Mouse (Mus musculus): ENCODE results near the gene Fam110a. TPM values are rescaled to one million over a fixed set of nuclear protein-coding genes. Genes with fewer than 3 reads are reported as not detected.

Gene Fam110a
- 87.1 and 87.5 TPM in 2 replicates for polyA plus RNA-seq (2014; fragmentation: Nextera tagmentation; extraction: Ambion mirVana)

DNA sequence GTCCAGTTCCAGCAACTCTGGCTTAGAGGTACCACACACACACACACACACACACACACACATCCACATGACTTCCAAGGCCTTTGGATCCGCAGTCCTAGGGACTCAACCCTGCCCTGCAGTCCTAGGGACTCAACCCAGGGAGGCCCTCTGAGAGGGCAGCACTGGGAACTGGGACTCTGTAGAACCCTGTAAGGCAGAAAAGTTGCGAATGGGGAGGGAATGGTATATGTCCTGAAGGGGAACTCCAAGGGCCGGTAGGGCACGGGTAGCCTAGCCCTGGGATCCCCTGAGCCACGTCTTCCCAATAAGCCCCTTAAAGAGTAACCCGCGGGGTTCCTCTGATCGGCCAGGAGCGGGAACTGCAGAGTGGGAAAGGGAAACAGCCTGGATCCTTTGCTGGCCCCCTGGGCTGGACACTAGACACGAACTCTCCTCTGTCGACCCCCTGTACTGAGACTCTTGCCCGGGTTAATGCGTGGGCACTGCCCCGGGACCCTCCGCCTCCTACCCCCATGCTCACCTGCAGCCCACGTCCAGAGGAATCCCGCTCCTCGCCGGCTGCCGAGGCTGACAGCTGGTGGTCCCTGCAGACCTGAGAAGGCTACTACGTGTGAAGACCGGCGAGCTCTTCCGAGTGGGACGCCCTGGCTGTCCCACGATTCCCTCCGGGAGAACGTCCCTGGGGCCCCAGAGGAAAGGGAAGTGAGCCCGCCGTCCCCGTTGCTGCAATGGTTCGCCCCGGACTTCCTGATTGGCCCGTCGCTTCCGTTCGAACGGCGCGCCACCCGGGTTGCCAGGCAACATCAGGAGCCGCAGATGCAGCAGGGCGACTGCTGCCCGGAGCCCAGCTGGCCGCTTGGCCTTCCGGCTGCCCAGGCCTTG is at the start of gene Fam110a:
Fam110a (minus strand) TSS at position 750 of the 885 bp plus-strand sequence.
- under 1% methylated on average over 46 of the region's 46 CpGs for WGBS
- Histone ChIP-seq H3K4me1 (replicated peaks; ENCODE audit: control insufficient read depth, insufficient read depth, low read length) (peaks cover 5% of the 10 kb centered on the region; the same call in 1 of the 2 replicates), H3K27ac (ENCODE audit: low read depth, low read length) (peak within 1 kb of the TSS; percentile 70), H3K9me3 (ENCODE audit: control insufficient read depth, low read length) (no peaks in the 10 kb centered on the region), H3K4me3 (ENCODE audit: low read depth, low read length) (peak within 1 kb of the TSS; percentile 92), H3K36me3 (ENCODE audit: control insufficient read depth, insufficient read depth, low read length) (no peaks in the 10 kb centered on the region), H3K4me2 (replicated peaks; ENCODE audit: low read depth, low read length) (peak within 1 kb of the TSS; percentile 71), H3K9ac (ENCODE audit: low read depth, low read length) (peak within 1 kb of the TSS; percentile 84), H3K27me3 (ENCODE audit: control insufficient read depth, insufficient read depth, low read length) (no peaks in the 10 kb centered on the region)
- DNase-seq (ENCODE audit: low spot score) (peak; percentile 94), ATAC-seq (ENCODE audit: low FRiP score) (peak; percentile 91)

DNA sequence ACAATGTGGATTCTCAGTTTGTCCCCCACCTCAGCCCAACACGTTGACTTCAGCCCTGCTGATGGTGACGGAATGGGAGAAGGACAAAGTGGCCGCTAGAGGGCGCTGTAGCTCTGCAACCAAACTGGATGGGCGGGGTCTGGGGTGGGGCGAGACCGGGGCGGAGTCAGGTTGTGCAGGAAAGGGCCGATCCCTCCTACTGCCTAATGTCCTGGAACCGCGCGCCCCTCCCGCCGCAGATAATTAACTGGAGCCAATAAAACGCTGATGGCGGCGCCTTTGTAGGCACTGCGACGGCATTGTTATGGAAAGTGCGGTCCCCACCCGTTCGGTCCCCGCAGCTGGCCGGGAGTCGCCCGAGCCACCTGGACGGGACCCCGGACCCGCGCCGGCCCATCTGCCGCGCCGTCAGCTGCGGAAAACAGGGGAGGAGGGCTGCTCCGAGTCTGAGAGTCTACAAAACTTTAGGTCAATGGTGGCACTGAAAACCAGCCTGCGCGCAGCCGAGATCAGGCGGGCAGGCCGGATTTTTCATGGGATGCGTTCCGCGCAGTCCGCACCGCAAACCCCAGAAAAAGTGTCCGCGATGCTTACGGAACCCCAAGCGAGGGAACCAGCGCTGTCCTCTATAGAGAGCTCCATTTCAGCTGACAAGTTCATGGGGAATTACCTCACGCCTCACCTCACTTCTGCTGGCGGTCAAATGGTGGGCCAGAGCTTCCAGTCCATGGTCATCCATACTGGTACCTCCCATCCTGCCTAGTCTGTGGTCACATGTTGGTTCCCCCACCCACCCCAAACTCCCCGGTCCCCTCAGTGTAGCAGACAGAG is 49.4 kb upstream of the Fam110a start:
- peak; percentile 92 for ATAC-seq (ENCODE audit: low FRiP score)
- peak overlapping the region; percentile 80 for H3K4me2 ChIP-seq (replicated peaks; ENCODE audit: low read depth, low read length)
- H3K9ac ChIP-seq (ENCODE audit: low read depth, low read length) = peak overlapping the region; percentile 65
- peak overlapping the region; percentile 91 for H3K27ac ChIP-seq (ENCODE audit: low read depth, low read length)
- H3K27me3 ChIP-seq (ENCODE audit: control insufficient read depth, insufficient read depth, low read length) = 0 out of 2 replicates have a peak, but pooled peaks cover 2% of the 10 kb centered on the region
- peaks cover 2% of the 10 kb centered on the region for H3K4me1 ChIP-seq (replicated peaks; ENCODE audit: control insufficient read depth, insufficient read depth, low read length)
- DNase-seq (ENCODE audit: low spot score) = peak; percentile 99
- H3K4me3 ChIP-seq (ENCODE audit: low read depth, low read length) = peak overlapping the region; percentile 50
- H3K36me3 ChIP-seq (ENCODE audit: control insufficient read depth, insufficient read depth, low read length) = no peaks in the 10 kb centered on the region
- WGBS = under 1% methylated on average over 53 of the region's 54 CpGs
- H3K9me3 ChIP-seq (ENCODE audit: control insufficient read depth, low read length) = no peaks in the 10 kb centered on the region

DNA sequence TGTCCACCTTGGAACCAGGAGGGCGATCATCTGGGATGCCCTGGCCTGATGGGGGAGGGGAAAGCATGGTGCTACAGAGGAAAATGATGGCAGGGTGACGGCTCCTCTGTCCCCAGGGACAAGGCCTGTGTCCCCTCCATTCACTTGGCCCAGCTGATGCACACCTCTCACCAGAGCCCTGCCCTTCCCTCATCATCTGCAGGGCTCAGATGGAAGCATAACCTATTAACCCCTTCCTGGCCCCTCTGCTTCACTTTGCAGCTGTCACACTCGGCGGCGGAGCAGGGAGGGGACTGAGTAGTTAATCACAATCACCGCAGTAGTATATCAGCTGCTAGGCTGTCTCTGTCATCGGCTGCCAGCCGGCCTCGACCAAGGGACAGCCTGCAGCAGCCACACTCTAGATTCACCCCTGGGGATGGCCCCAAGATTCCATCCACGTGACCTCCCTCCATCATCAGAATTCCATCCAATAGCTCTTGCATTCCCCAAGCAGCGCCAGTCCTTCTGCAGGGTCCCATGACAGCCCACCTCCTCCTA is 44.9 kb upstream of the Fam110a start:
- WGBS = 46% methylated on average over 11 of the region's 11 CpGs
- no peak overlapping the region for H3K4me2 ChIP-seq (replicated peaks; ENCODE audit: low read depth, low read length)
- no peaks in the 10 kb centered on the region for H3K9me3 ChIP-seq (ENCODE audit: control insufficient read depth, low read length)
- peaks cover 1% of the 10 kb centered on the region for H3K4me1 ChIP-seq (replicated peaks; ENCODE audit: control insufficient read depth, insufficient read depth, low read length)
- DNase-seq (ENCODE audit: low spot score) = peak; percentile 73
- H3K9ac ChIP-seq (ENCODE audit: low read depth, low read length) = no peak overlapping the region
- no peak overlapping the region for H3K4me3 ChIP-seq (ENCODE audit: low read depth, low read length)
- 0 out of 2 replicates have a peak, but pooled peaks cover 2% of the 10 kb centered on the region for H3K27me3 ChIP-seq (ENCODE audit: control insufficient read depth, insufficient read depth, low read length)
- no peaks in the 10 kb centered on the region for H3K36me3 ChIP-seq (ENCODE audit: control insufficient read depth, insufficient read depth, low read length)
- peak overlapping the region; percentile 75 for H3K27ac ChIP-seq (ENCODE audit: low read depth, low read length)
- ATAC-seq (ENCODE audit: low FRiP score) = peak; percentile 79

DNA sequence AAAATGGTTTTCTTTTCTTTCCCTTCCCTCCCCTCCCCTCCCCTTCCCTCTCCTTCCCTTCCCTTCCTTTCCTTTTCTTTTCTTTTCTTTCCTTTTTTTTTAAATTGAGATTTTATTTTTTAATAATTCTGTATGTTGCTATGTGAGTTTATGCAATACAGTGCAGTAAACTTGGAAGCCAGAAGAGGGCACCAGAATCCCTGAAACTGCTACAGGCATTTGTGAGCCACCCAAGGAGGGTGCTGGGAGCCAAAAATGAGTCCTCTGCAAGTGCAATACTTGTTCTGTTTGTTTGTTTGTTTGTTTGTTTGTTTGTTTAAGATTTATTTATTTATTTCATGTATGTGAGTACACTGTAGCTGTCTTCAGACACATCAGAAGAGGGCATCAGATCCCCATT is 42.0 kb upstream of the Fam110a start:
- Histone ChIP-seq H3K4me1 (replicated peaks; ENCODE audit: control insufficient read depth, insufficient read depth, low read length) (no peaks in the 10 kb centered on the region; the same call in none of the 2 replicates), H3K36me3 (ENCODE audit: control insufficient read depth, insufficient read depth, low read length) (no peaks in the 10 kb centered on the region), H3K27me3 (ENCODE audit: control insufficient read depth, insufficient read depth, low read length) (0 out of 2 replicates have a peak, but pooled peaks cover 2% of the 10 kb centered on the region), H3K9ac (ENCODE audit: low read depth, low read length) (no peak overlapping the region), H3K27ac (ENCODE audit: low read depth, low read length) (no peak overlapping the region), H3K4me2 (replicated peaks; ENCODE audit: low read depth, low read length) (no peak overlapping the region), H3K9me3 (ENCODE audit: control insufficient read depth, low read length) (no peaks in the 10 kb centered on the region), H3K4me3 (ENCODE audit: low read depth, low read length) (no peak overlapping the region)
- DNase-seq (ENCODE audit: low spot score) (no peak), ATAC-seq (ENCODE audit: low FRiP score) (no peak)

DNA sequence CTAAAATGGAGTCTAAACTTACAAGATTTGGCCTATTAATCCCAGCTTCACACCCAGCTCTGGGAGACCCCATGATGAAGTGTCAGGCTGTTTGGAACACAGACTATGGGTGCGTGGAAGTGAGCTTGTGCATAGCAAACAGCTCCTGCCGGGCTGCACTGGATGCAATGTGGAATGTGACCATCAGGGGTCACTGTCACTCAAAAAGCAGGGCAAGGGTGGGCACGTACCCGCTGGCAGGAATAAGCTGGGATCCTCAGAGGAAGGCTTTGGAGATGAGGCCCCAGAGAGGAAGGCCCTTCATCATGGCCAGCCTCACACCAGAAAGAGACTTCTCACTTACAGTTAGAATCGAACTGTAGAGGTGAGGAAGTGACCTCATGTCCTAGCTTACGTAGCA is 40.2 kb upstream of the Fam110a start:
- H3K9me3 ChIP-seq (ENCODE audit: control insufficient read depth, low read length) = no peaks in the 10 kb centered on the region
- ATAC-seq (ENCODE audit: low FRiP score) (peak; percentile 26; the same call in 1 of the 2 replicates), DNase-seq (ENCODE audit: low spot score) (peak; percentile 82)
- no peaks in the 10 kb centered on the region; the same call in none of the 2 replicates for H3K4me1 ChIP-seq (replicated peaks; ENCODE audit: control insufficient read depth, insufficient read depth, low read length)
- WGBS = 24% methylated on average over 6 of the region's 6 CpGs
- no peak overlapping the region for H3K9ac ChIP-seq (ENCODE audit: low read depth, low read length)
- no peak overlapping the region for H3K4me3 ChIP-seq (ENCODE audit: low read depth, low read length)
- no peak overlapping the region for H3K27ac ChIP-seq (ENCODE audit: low read depth, low read length)
- H3K4me2 ChIP-seq (replicated peaks; ENCODE audit: low read depth, low read length) = no peak overlapping the region
- no peaks in the 10 kb centered on the region for H3K27me3 ChIP-seq (ENCODE audit: control insufficient read depth, insufficient read depth, low read length)
- H3K36me3 ChIP-seq (ENCODE audit: control insufficient read depth, insufficient read depth, low read length) = no peaks in the 10 kb centered on the region

DNA sequence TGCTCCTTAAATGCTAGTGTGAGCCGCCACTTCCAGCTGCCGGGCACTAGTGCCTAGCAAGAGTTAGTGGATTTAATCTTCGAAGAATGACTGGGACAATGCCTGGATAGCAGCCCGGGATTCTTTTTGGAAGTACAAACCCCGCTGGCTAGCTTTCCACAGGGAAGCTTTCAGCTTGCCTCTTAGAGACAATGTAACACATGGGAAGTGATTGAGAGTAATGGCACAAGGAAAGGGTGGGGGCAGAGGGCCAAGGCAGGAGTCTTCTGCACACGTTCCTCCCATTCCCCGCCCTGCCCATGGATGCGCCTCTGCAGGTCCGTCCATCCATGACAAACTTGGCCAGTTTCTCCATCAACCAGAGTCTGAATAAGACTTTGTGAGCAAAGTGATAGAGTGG is 36.6 kb upstream of the Fam110a start:
- ATAC-seq (ENCODE audit: low FRiP score) = no peak
- no peaks in the 10 kb centered on the region for H3K4me1 ChIP-seq (replicated peaks; ENCODE audit: control insufficient read depth, insufficient read depth, low read length)

DNA sequence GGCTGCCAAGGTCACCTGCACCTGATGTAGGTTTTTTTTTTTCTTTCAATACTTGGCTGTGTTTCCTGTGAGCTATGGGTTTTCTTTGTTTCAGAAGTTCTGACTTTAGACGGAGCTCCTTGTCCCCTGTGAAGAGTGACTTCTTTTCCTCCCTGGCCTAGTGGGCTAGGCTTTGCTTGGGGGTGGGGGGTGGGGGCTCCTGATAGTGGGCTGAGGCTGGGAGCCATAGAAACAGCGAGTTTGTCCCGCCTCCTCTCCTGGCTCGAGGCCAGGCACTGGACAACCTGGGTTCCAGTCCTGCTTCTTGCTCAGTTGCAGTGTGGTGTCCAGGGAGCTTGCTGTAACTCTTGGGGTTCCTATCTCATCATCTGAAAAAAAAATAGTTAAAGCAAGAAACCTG is 36.0 kb upstream of the Fam110a start:
- 42% methylated on average over 4 of the region's 4 CpGs for WGBS

More for the DNA sequence above, 36.6 kb upstream of the Fam110a start:
- no peak for DNase-seq (ENCODE audit: low spot score)
- Histone ChIP-seq H3K4me2 (replicated peaks; ENCODE audit: low read depth, low read length) (no peak overlapping the region), H3K27ac (ENCODE audit: low read depth, low read length) (no peak overlapping the region), H3K36me3 (ENCODE audit: control insufficient read depth, insufficient read depth, low read length) (no peaks in the 10 kb centered on the region), H3K4me3 (ENCODE audit: low read depth, low read length) (no peak overlapping the region), H3K9me3 (ENCODE audit: control insufficient read depth, low read length) (no peaks in the 10 kb centered on the region), H3K27me3 (ENCODE audit: control insufficient read depth, insufficient read depth, low read length) (no peaks in the 10 kb centered on the region), H3K9ac (ENCODE audit: low read depth, low read length) (no peak overlapping the region)
- WGBS = 77% methylated on average over 9 of the region's 9 CpGs

DNA sequence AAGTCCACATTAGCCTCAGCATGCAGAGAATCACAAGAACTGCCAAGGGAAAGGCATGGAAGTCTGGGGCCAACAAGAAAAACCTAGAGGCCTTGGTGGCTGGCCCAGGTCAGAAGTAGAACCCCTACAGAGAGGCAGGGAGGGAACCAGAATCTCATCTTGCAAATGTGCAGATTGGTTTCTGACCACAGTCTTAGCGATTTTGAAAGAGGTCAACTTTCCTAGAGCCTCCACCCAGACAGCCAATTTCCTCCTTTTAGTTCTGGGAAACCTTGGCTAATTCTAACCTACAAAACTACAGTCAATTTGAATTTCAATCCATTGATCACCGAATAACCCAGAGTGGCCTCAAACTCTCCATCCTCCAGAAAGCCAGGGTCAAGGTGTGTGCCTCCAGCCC is 32.7 kb upstream of the Fam110a start:
- no peak for DNase-seq (ENCODE audit: low spot score)
- Histone ChIP-seq H3K9me3 (ENCODE audit: control insufficient read depth, low read length) (no peaks in the 10 kb centered on the region), H3K4me2 (replicated peaks; ENCODE audit: low read depth, low read length) (no peak overlapping the region), H3K4me1 (replicated peaks; ENCODE audit: control insufficient read depth, insufficient read depth, low read length) (no peaks in the 10 kb centered on the region), H3K9ac (ENCODE audit: low read depth, low read length) (no peak overlapping the region), H3K4me3 (ENCODE audit: low read depth, low read length) (no peak overlapping the region), H3K36me3 (ENCODE audit: control insufficient read depth, insufficient read depth, low read length) (no peaks in the 10 kb centered on the region), H3K27ac (ENCODE audit: low read depth, low read length) (no peak overlapping the region), H3K27me3 (ENCODE audit: control insufficient read depth, insufficient read depth, low read length) (no peaks in the 10 kb centered on the region)
- no peak for ATAC-seq (ENCODE audit: low FRiP score)
- 71% methylated on average over 2 of the region's 2 CpGs for WGBS

More for the DNA sequence above, 36.0 kb upstream of the Fam110a start:
- Histone ChIP-seq H3K27me3 (ENCODE audit: control insufficient read depth, insufficient read depth, low read length) (no peaks in the 10 kb centered on the region), H3K4me1 (replicated peaks; ENCODE audit: control insufficient read depth, insufficient read depth, low read length) (no peaks in the 10 kb centered on the region), H3K9me3 (ENCODE audit: control insufficient read depth, low read length) (no peaks in the 10 kb centered on the region), H3K36me3 (ENCODE audit: control insufficient read depth, insufficient read depth, low read length) (no peaks in the 10 kb centered on the region), H3K4me2 (replicated peaks; ENCODE audit: low read depth, low read length) (no peak overlapping the region), H3K27ac (ENCODE audit: low read depth, low read length) (no peak overlapping the region), H3K9ac (ENCODE audit: low read depth, low read length) (no peak overlapping the region), H3K4me3 (ENCODE audit: low read depth, low read length) (no peak overlapping the region)
- DNase-seq (ENCODE audit: low spot score) (no peak), ATAC-seq (ENCODE audit: low FRiP score) (no peak)

Measured in hindbrain, embryonic 11.5 days (tissue).